Mouse (Mus musculus) lung, postnatal 0 days (tissue): ENCODE data around the gene Kif5a. TPM values are rescaled to one million over a fixed set of nuclear protein-coding genes. Genes with fewer than 3 reads are reported as not detected.

Source experiments
- ATAC-seq: fragments of 200-750 bp; cut with Nextera tagmentation; 2 replicates; pipeline ENCODE4 v1.8.0; 2017; ENCODE audit warnings: moderate library complexity
- DNase-seq: peaks from one replicate; pipeline ENCODE4 v3.0.0-alpha.2; 2016; ENCODE audit warnings: low spot score
- H3K27ac ChIP-seq: fragments of 300-500 bp; sonication (generic); 2 replicates; pipeline ENCODE4 v1.5.1; 2014; ENCODE audit warnings: antibody characterized with exemption, mild to moderate bottlenecking, low read length, mixed read lengths
- H3K27me3 ChIP-seq: fragments of 300-500 bp; sonication (generic); replicated peaks from 2 replicates; pipeline ENCODE4 v1.6.1; 2014; ENCODE audit warnings: low read length, mixed read lengths; ENCODE audit not compliant: insufficient read depth
- H3K36me3 ChIP-seq: fragments of 300-500 bp; sonication (generic); 2 replicates; pipeline ENCODE4 v1.6.1; 2014; ENCODE audit warnings: low read length, mixed read lengths; ENCODE audit not compliant: insufficient read depth
- H3K4me1 ChIP-seq: fragments of 300-500 bp; sonication (generic); 2 replicates; pipeline ENCODE4 v1.6.1; 2014; ENCODE audit warnings: antibody characterized with exemption, low read depth, low read length, mixed read lengths; ENCODE audit not compliant: insufficient read depth
- H3K4me2 ChIP-seq: fragments of 300-500 bp; sonication (generic); replicated peaks from 2 replicates; pipeline ENCODE4 v1.6.1; 2014; ENCODE audit warnings: low read depth, mild to moderate bottlenecking, low read length, moderate library complexity, mixed read lengths
- H3K4me3 ChIP-seq: fragments of 300-500 bp; sonication (generic); 2 replicates; pipeline ENCODE4 v1.5.1; 2014; ENCODE audit warnings: low read depth, low read length
- H3K9ac ChIP-seq: fragments of 300-500 bp; sonication (generic); replicated peaks from 2 replicates; pipeline ENCODE4 v1.6.1; 2014; ENCODE audit warnings: low read depth, mild to moderate bottlenecking
- H3K9me3 ChIP-seq: fragments of 300-500 bp; sonication (generic); 2 replicates; pipeline ENCODE4 v1.6.1; 2016; ENCODE audit warnings: low read length, mixed read lengths
- CTCF ChIP-seq: IDR thresholded peaks from 2 replicates; pipeline ENCODE4 v1.5.1; 2016; ENCODE audit warnings: antibody characterized with exemption, mild to moderate bottlenecking
- EP300 ChIP-seq: IDR thresholded peaks from 2 replicates; pipeline ENCODE4 v1.6.1; 2016; ENCODE audit warnings: antibody characterized with exemption, mild to moderate bottlenecking, control low read depth
- WGBS: fragments of 180-500 bp; shearing (Covaris S2); extraction: QIAGEN DNeasy Blood & Tissue Kit; methylation state at CpG from one replicate; pipeline ENCODE4 v1.1.7; 2014; 5-methylcytosine and 5-hydroxymethylcytosine counted together
- polyA plus RNA-seq: library from polyadenylated mRNA; unstranded; fragments of >200 nt; fragmentation: Nextera tagmentation; extraction: Ambion mirVana; gene quantifications from 2 replicates; pipeline ENCODE4 v1.2.1, GENCODE M21; 2015

Gene Kif5a
- polyA plus RNA-seq, 1 experiment from 2014 or later = 0.12 TPM

DNA sequence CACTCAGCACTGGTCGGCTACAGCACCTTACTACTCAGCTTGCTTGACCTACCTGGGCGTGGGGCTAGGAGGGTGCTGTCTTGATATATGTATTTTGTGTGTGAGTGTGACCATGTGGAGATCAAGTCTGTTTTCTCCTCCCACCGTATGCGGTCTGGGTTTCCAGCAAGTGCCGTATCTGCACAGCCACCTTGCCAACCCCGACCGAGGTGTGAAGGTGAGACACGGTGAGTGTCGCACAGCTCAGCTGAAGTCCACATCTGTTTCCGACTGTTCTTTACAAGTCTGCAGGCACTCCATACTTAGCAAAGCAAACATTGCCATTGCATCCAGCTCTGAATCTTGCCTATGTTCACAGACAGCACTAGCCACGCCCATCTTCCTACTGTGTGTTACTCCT lies 40.0 kb upstream of the Kif5a start:
- Histone ChIP-seq H3K36me3 (peaks cover 49% of the 10 kb centered on the region), H3K27me3 (no peaks in the 10 kb centered on the region), H3K9me3 (no peaks in the 10 kb centered on the region), H3K27ac (no peak overlapping the region), H3K4me1 (no peaks in the 10 kb centered on the region), H3K4me3 (no peak overlapping the region), H3K9ac (no peak overlapping the region), H3K4me2 (no peak overlapping the region)
- TF ChIP-seq CTCF (no peak), EP300 (no peak)
- DNase-seq (no peak), ATAC-seq (no peak)
- WGBS = 88% methylated on average over 11 of the region's 11 CpGs

DNA sequence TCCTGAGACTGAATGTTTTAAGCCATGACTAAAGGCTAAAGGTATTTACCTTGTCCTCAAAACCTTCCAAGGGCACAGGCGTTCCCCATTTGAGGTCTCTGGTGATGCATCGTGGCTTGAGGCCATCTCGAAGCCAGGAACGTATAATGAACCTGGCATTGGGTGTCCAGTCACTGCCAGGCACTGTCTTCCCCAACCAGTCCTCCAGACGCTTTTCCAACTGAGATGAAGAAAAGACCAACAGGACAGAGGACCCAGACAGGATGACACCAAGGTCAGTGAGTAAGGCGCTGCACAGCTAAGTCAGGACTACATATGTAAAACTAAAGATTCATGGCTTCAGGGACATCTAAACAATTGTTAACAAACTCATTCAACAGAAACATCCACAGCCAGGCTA lies 37.2 kb upstream of the Kif5a start:
- no peaks in the 10 kb centered on the region for H3K27me3 ChIP-seq
- no peaks in the 10 kb centered on the region for H3K9me3 ChIP-seq
- H3K4me3 ChIP-seq = no peak overlapping the region
- no peaks in the 10 kb centered on the region for H3K4me1 ChIP-seq
- no peak for DNase-seq
- no peak overlapping the region for H3K4me2 ChIP-seq
- peaks cover 48% of the 10 kb centered on the region for H3K36me3 ChIP-seq
- no peak for ATAC-seq
- no peak overlapping the region for H3K9ac ChIP-seq
- WGBS = 93% methylated on average over 6 of the region's 6 CpGs
- no peak overlapping the region for H3K27ac ChIP-seq
- no peak for TF ChIP-seq EP300
- TF ChIP-seq CTCF = no peak

DNA sequence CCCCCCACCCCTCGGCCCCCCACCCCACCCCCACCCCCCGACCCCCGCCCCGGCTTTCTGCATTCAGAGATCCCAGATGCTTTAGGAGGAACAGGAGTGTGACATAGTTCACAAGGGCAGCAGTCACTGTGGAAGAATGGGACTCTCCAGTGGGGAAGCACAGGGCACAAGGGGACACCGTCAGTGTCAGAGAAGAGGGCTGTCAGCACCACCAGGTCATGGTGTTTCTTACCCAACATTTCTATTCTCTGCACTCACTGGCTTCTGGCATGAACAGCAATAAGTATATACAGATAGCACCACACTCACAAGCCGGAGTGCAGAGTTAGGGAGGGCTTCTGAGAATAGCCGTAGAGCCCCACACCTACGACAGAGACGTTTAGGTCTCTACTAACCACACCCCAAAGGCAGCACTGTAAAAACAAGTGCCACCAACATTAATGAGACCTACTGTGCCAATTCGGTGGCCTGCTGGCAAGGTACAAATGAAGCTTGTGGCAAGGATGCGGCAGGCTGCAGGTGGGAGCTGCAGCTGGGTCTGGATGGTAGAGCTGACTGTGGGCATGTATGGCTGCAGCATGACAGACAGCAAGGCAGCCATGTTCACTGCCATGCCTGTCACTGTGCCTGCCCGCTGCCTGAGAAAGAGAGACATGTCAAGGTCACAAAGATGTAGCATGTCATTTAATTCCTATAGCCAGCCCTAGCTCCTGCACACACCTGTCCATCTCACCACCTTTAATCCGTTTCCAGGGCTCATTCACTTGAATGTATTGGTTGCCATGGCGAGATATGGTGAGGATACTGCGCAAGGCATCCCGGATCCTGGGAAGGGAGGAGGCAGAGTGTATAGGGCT lies 34.1 kb upstream of the Kif5a start:
- Histone ChIP-seq H3K27ac (no peak overlapping the region), H3K9me3 (no peaks in the 10 kb centered on the region), H3K4me3 (no peak overlapping the region), H3K4me1 (no peaks in the 10 kb centered on the region), H3K36me3 (peaks cover 36% of the 10 kb centered on the region), H3K27me3 (no peaks in the 10 kb centered on the region), H3K4me2 (no peak overlapping the region), H3K9ac (no peak overlapping the region)
- DNase-seq = no peak
- TF ChIP-seq EP300 (no peak), CTCF (no peak)
- WGBS = 91% methylated on average over 13 of the region's 16 CpGs
- no peak for ATAC-seq

DNA sequence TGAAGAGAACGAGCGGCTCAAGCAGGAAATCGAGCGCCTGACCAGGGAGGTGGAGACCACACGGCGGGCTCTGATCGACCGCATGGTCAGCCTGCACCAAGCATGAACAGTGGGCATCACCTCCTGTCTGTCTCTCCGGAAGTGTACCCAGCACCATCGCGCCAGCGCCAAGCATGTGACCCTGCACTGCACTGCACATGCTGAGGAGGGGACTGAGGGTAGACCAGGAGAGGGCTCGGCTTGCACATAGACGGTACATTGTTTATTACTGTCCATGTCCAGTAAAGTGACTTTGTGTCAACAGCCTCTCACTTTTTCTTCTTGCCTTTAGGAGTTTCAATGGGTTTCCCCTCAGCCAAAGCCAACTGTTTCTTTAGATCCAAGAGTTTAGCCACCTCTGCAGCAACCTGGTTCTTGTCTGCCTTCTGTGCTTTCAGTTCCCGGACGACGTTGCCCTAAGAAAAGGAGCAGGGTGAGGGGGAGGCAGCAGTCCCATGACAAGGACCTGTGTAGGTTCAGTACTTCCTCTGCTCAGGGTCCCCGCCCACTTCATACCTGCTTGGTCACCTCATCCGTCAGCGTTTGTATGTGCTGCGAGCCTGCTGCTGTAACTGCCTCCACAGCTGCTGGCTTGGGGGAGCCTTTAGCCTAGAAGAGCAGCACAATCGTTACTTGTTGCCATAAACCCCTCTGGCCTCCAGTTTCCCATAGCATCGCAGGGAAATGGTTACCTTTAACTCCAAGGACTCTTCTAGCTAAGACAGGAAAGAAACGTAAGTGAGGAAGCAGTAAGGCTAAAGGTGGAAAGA lies 33.0 kb upstream of the Kif5a start:
- no peak for TF ChIP-seq CTCF
- TF ChIP-seq EP300 = no peak
- 83% methylated on average over 24 of the region's 24 CpGs for whole genome bisulfite sequencing
- Histone ChIP-seq H3K27me3 (no peaks in the 10 kb centered on the region), H3K4me3 (no peak overlapping the region), H3K9ac (no peak overlapping the region), H3K4me2 (no peak overlapping the region), H3K27ac (no peak overlapping the region), H3K4me1 (peaks cover 9% of the 10 kb centered on the region), H3K9me3 (no peaks in the 10 kb centered on the region), H3K36me3 (peaks cover 32% of the 10 kb centered on the region)
- no peak for DNase-seq
- no peak for ATAC-seq

DNA sequence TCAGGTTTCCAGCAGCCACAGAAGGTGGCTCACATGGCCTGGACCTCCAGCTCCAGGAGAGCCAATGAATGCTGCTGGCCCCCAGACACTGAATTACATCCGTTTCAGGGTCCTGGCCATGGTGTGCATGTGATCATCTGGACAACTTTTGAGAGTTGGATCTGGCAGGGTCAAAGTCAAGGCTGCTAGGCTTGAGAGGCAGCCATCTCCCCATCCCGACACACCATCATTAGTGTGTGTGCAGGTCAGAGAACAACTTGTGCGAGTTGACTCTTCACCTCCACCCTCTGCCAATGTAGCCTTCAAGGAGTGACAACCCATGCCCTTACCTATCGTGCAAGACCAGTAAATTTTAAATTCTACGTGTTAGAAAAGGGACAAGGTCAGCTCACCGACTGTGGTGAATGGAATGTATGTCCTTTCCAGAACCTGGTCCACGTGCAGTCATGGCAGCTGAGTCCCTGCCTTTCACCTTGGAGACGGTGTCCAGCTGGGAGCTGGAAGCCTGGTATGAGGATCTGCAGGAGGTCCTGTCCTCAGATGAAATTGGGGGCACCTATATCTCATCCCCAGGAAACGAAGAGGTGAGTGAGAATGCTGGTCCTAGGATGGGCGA lies 31.9 kb upstream of the Kif5a start:
- no peaks in the 10 kb centered on the region for H3K27me3 ChIP-seq
- DNase-seq (no peak), ATAC-seq (no peak)
- H3K4me3 ChIP-seq = no peak overlapping the region
- H3K36me3 ChIP-seq = peaks cover 27% of the 10 kb centered on the region
- H3K4me1 ChIP-seq = peaks cover 10% of the 10 kb centered on the region
- H3K9me3 ChIP-seq = no peaks in the 10 kb centered on the region
- TF ChIP-seq EP300 (no peak), CTCF (no peak)
- 86% methylated on average over 10 of the region's 10 CpGs for WGBS
- H3K27ac ChIP-seq = no peak overlapping the region
- no peak overlapping the region for H3K4me2 ChIP-seq
- no peak overlapping the region for H3K9ac ChIP-seq

DNA sequence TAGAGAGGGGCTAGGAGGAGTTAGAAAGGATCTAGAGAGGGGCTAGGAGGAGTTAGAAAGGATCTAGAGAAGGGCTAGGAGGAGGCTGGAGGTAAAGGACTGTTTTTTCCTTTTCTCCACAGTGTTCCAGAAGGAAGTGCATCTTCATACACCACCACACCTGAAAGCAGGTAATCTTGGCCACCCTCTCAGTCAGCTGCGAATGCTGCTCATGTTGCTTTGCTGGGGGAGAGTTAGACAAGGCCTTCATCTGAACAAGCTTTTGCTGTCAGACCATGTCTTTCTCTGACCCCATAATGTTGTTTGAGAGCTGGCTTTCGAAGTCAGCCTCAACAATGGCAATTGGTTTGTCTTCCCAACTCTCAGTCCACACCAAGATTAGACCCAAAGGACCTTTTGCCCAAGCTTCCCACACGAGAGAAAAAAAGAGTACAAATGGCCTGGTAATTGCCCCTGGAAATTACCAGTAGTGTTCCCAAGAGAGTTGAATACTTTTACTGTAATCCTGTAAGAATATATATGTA lies 30.5 kb upstream of the Kif5a start:
- Histone ChIP-seq H3K9me3 (no peaks in the 10 kb centered on the region), H3K4me2 (no peak overlapping the region), H3K9ac (no peak overlapping the region), H3K4me1 (peaks cover 15% of the 10 kb centered on the region), H3K36me3 (peaks cover 22% of the 10 kb centered on the region), H3K27me3 (no peaks in the 10 kb centered on the region), H3K4me3 (no peak overlapping the region), H3K27ac (no peak overlapping the region)
- WGBS = 85% methylated on average over 3 of the region's 3 CpGs
- TF ChIP-seq EP300 (no peak), CTCF (no peak)
- ATAC-seq (no peak), DNase-seq (no peak)
